Mouse (Mus musculus) liver, embryonic 11.5 days (tissue): ENCODE measurements at regions not wholly inside any gene's neighbourhood (a gene's known extent, or its start where the extent isn't known, plus 50 kb on each side); places are given as distances from the start of the nearest gene placed in this dataset.
A peak's percentile ranks its signal among the peaks of the same experiment; 100 is the strongest.

ENCODE experiments used
- ATAC-seq: fragments of 200-750 bp; cut with Nextera tagmentation; replicated peaks from 2 replicates; pipeline ENCODE4 v1.8.0; 2017; ENCODE audit warnings: moderate number of reproducible peaks, mild to moderate bottlenecking, moderate TSS enrichment, moderate library complexity; ENCODE audit not compliant: low FRiP score
- DNase-seq: peaks from one replicate; pipeline ENCODE4 v3.0.0-alpha.2; 2017; ENCODE audit warnings: low spot score
- H3K27ac ChIP-seq: fragments of 300-500 bp; sonication (generic); 2 replicates; pipeline ENCODE4 v1.5.1; 2014; ENCODE audit warnings: mild to moderate bottlenecking, low read depth, low read length, control low read depth
- H3K27me3 ChIP-seq: fragments of 300-500 bp; sonication (generic); replicated peaks from 2 replicates; pipeline ENCODE4 v1.6.1; 2014; ENCODE audit warnings: low read length, mixed read lengths; ENCODE audit not compliant: control insufficient read depth, insufficient read depth
- H3K36me3 ChIP-seq: fragments of 300-500 bp; sonication (generic); 2 replicates; pipeline ENCODE4 v1.6.1; 2014; ENCODE audit warnings: mild to moderate bottlenecking, low read length, moderate library complexity, mixed read lengths; ENCODE audit not compliant: control insufficient read depth, insufficient read depth
- H3K4me1 ChIP-seq: fragments of 300-500 bp; sonication (generic); replicated peaks from 2 replicates; pipeline ENCODE4 v1.6.1; 2014; ENCODE audit warnings: low read length, mixed read lengths; ENCODE audit not compliant: control insufficient read depth, insufficient read depth
- H3K4me2 ChIP-seq: fragments of 300-500 bp; sonication (generic); 2 replicates; pipeline ENCODE4 v1.6.1; 2014; ENCODE audit warnings: mild to moderate bottlenecking, control low read depth, moderate library complexity
- H3K4me3 ChIP-seq: fragments of 300-500 bp; sonication (generic); 2 replicates; pipeline ENCODE4 v1.5.1; 2014; ENCODE audit warnings: low read depth, low read length, control low read depth
- H3K9ac ChIP-seq: fragments of 300-500 bp; sonication (generic); 2 replicates; pipeline ENCODE4 v1.6.1; 2014; ENCODE audit warnings: low read depth, low read length, control low read depth
- H3K9me3 ChIP-seq: fragments of 300-500 bp; sonication (generic); 2 replicates; pipeline ENCODE4 v1.6.1; 2016; ENCODE audit warnings: low read length, inconsistent platforms, mixed read lengths; ENCODE audit not compliant: control insufficient read depth
- WGBS: fragments of 180-500 bp; shearing (Covaris S2); extraction: QIAGEN DNeasy Blood & Tissue Kit; methylation state at CpG from one replicate; pipeline ENCODE4 v1.1.7; 2014; 5-methylcytosine and 5-hydroxymethylcytosine counted together

- Histone ChIP-seq H3K4me3 (no peak overlapping the region), H3K27ac (no peak overlapping the region), H3K27me3 (no peaks in the 10 kb centered on the region), H3K4me2 (no peak overlapping the region), H3K9ac (no peak overlapping the region), H3K4me1 (no peaks in the 10 kb centered on the region), H3K9me3 (no peaks in the 10 kb centered on the region), H3K36me3 (no peaks in the 10 kb centered on the region)
- WGBS: 88% methylated on average over 2 of the region's 2 CpGs
- no peak for ATAC-seq
- no peak for DNase-seq
Measured at GRCm38 (mm10) chr2:78095536-78095935, 149.4 kb upstream of the Cwc22 start.

GRCm38 (mm10) chr2:78094921-78095320 is 148.7 kb upstream of the Cwc22 start:
- ATAC-seq: no peak
- H3K27me3 ChIP-seq: no peaks in the 10 kb centered on the region
- H3K4me1 ChIP-seq: no peaks in the 10 kb centered on the region
- H3K4me3 ChIP-seq: no peak overlapping the region
- H3K9me3 ChIP-seq: no peaks in the 10 kb centered on the region
- no peaks in the 10 kb centered on the region for H3K36me3 ChIP-seq
- no peak overlapping the region for H3K27ac ChIP-seq
- no peak overlapping the region for H3K4me2 ChIP-seq
- DNase-seq: no peak
- no peak overlapping the region for H3K9ac ChIP-seq

DNA sequence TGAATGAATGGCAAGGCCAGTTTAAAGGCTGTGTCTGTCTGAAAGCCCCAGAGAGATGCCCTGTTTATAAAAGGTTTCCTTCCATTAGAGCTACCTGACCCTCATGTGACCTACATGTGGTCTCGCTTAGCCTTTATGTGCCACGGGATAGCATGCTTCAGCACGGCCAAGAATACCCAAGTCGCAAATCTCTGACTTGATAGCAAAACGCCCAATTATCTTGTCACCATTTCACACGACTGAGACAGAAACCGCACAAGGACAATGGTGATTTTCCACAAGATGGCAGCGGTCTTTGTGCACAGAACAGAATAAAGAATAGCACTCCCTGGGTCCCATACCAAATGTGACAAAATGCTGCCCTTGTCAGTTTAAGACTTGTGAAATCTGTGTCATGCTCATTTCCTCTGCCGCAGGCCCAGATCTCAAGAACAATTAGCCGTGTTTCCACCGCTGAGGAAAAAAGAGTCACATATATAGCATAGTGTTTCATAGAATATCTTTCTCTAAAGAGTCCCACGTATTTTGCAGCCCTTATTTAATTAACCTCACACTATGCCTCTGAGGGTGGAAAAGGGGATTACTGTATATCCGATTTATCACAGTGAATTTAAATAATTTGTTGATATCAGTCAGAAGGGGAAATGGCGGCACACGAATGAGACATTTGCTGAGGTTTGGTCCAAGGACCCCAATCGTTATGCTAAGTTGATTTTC is 118.3 kb upstream of the Cwc22 start:
- WGBS: 75% methylated on average over 16 of the region's 16 CpGs
- H3K9me3 ChIP-seq: no peaks in the 10 kb centered on the region
- no peak for ATAC-seq

GRCm38 (mm10) chr2:78059801-78060416 is 113.7 kb upstream of the Cwc22 start:
- H3K27ac ChIP-seq: no peak overlapping the region
- ATAC-seq (no peak), DNase-seq (no peak)
- H3K4me3 ChIP-seq: no peak overlapping the region
- 42% methylated on average over 10 of the region's 10 CpGs for WGBS
- H3K4me1 ChIP-seq: no peaks in the 10 kb centered on the region
- H3K36me3 ChIP-seq: no peaks in the 10 kb centered on the region
- H3K4me2 ChIP-seq: peak overlapping the region; percentile 8; the same call in 1 of the 2 replicates
- no peak overlapping the region for H3K9ac ChIP-seq
- H3K27me3 ChIP-seq: no peaks in the 10 kb centered on the region
- H3K9me3 ChIP-seq: no peaks in the 10 kb centered on the region

More for the DNA sequence above, 118.3 kb upstream of the Cwc22 start:
- H3K4me2 ChIP-seq: no peak overlapping the region
- H3K36me3 ChIP-seq: no peaks in the 10 kb centered on the region
- DNase-seq: no peak
- no peaks in the 10 kb centered on the region for H3K4me1 ChIP-seq
- H3K27ac ChIP-seq: no peak overlapping the region
- no peak overlapping the region for H3K9ac ChIP-seq
- H3K27me3 ChIP-seq: no peaks in the 10 kb centered on the region
- H3K4me3 ChIP-seq: no peak overlapping the region

GRCm38 (mm10) chr2:78058988-78059387 is 112.8 kb upstream of the Cwc22 start:
- no peaks in the 10 kb centered on the region for H3K4me1 ChIP-seq
- WGBS: 70% methylated on average over 2 of the region's 2 CpGs
- ATAC-seq (no peak), DNase-seq (no peak)
- H3K9me3 ChIP-seq: no peaks in the 10 kb centered on the region
- H3K4me2 ChIP-seq: no peak overlapping the region
- H3K9ac ChIP-seq: no peak overlapping the region
- H3K27me3 ChIP-seq: no peaks in the 10 kb centered on the region
- no peak overlapping the region for H3K27ac ChIP-seq
- H3K36me3 ChIP-seq: no peaks in the 10 kb centered on the region
- H3K4me3 ChIP-seq: no peak overlapping the region

GRCm38 (mm10) chr2:78053910-78054309 is 107.7 kb upstream of the Cwc22 start:
- Histone ChIP-seq H3K4me1 (no peaks in the 10 kb centered on the region), H3K4me3 (no peak overlapping the region), H3K9ac (no peak overlapping the region), H3K9me3 (no peaks in the 10 kb centered on the region), H3K36me3 (no peaks in the 10 kb centered on the region), H3K4me2 (no peak overlapping the region), H3K27me3 (no peaks in the 10 kb centered on the region), H3K27ac (no peak overlapping the region)
- DNase-seq (no peak), ATAC-seq (no peak)
- WGBS: 41% methylated on average over 3 of the region's 3 CpGs

DNA sequence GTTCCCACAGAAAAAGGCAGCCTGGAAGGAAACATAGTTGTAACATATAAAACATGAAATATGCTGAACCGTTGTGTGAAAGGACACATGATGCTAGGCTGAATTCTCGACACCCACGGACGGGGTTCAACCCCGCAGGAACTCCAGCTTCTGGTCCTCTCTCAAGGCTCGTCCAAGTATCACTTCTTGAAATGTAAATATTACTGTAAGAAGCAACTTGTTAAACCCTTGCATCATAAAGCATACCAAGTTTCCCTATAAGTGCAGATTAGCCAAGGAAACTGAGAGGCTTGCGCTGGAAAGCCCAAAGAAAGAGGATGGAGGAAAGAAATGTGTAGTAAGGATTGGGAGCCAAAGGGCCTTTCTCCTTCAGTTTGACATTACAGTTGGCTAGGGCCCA is 104.4 kb upstream of the Cwc22 start:
- Histone ChIP-seq H3K27me3 (no peaks in the 10 kb centered on the region), H3K4me2 (no peak overlapping the region), H3K9ac (no peak overlapping the region), H3K9me3 (no peaks in the 10 kb centered on the region), H3K4me1 (no peaks in the 10 kb centered on the region), H3K4me3 (no peak overlapping the region), H3K27ac (no peak overlapping the region), H3K36me3 (no peaks in the 10 kb centered on the region)
- DNase-seq (no peak), ATAC-seq (no peak)
- WGBS: 92% methylated on average over 7 of the region's 7 CpGs

- no peak overlapping the region for H3K4me3 ChIP-seq
- H3K4me1 ChIP-seq: no peaks in the 10 kb centered on the region
- no peaks in the 10 kb centered on the region for H3K36me3 ChIP-seq
- no peak overlapping the region for H3K9ac ChIP-seq
- H3K27me3 ChIP-seq: no peaks in the 10 kb centered on the region
- ATAC-seq (peak; percentile 58), DNase-seq (peak; percentile 65)
- H3K4me2 ChIP-seq: peak overlapping the region; percentile 39
- H3K27ac ChIP-seq: no peak overlapping the region
- no peaks in the 10 kb centered on the region for H3K9me3 ChIP-seq
- 21% methylated on average over 8 of the region's 8 CpGs for WGBS
Measured at GRCm38 (mm10) chr2:78049248-78049874, 103.2 kb upstream of the Cwc22 start.

GRCm38 (mm10) chr2:78048706-78049055 is 102.5 kb upstream of the Cwc22 start:
- no peaks in the 10 kb centered on the region for H3K27me3 ChIP-seq
- DNase-seq (no peak), ATAC-seq (no peak)
- H3K4me1 ChIP-seq: no peaks in the 10 kb centered on the region
- 63% methylated on average over 6 of the region's 6 CpGs for WGBS
- no peak overlapping the region for H3K9ac ChIP-seq
- H3K27ac ChIP-seq: no peak overlapping the region
- no peaks in the 10 kb centered on the region for H3K36me3 ChIP-seq
- H3K4me2 ChIP-seq: peak overlapping the region; percentile 39
- H3K4me3 ChIP-seq: no peak overlapping the region
- H3K9me3 ChIP-seq: no peaks in the 10 kb centered on the region
